In genomic region chr16:15491328-15491999, GRCm38 (mm10) we compare ENCODE assay signal across 26 mouse cellular contexts.
A peak's percentile ranks its signal among the peaks of the same experiment; 100 is the strongest.
DNase-seq lines count a peak whose midpoint lies in the region; ATAC-seq and TF ChIP-seq lines count a peak whose summit lies in the region.
"Had no signal": no experiment of that assay in that cellular context is flagged by ENCODE, and none has a peak within 500 bp of the region (broad histone marks: within the 10 kb centered on the region; RNA-seq: fewer than 3 reads in every experiment).

No protein-coding gene starts in this region.

- H3K9ac ChIP-seq in intestine, embryonic 16.5 days (ENCODE audit: low read depth, low read length): no peak overlapping the region
- no peak overlapping the region for H3K9ac ChIP-seq in intestine, embryonic 15.5 days
- no peak overlapping the region for H3K9ac ChIP-seq in lung, embryonic 16.5 days (ENCODE audit: low read length)
- H3K9ac ChIP-seq in stomach, embryonic 15.5 days: no peak overlapping the region
- H3K9ac ChIP-seq: embryonic facial prominence, embryonic 13.5 days; forebrain, embryonic 12.5 days; forebrain, embryonic 15.5 days; hindbrain, embryonic 13.5 days had no signal

- 53% methylated on average over 3 of the region's 3 CpGs for WGBS in intestine, embryonic 16.5 days
- 60% methylated on average over 3 of the region's 3 CpGs for WGBS in intestine, embryonic 15.5 days
- 37% methylated on average over 3 of the region's 3 CpGs for WGBS in lung, embryonic 16.5 days
- 57% methylated on average over 3 of the region's 3 CpGs for WGBS in lung, adult 2 months
- 37% methylated on average over 3 of the region's 3 CpGs for WGBS in stomach, embryonic 15.5 days

- no peak for TF ChIP-seq POLR2A in lung, adult 2 months (IDR thresholded peaks at IDR 0.05; ENCODE audit: borderline replicate concordance, extremely low read depth, low read depth, low read length)

- 0 out of 2 replicates have a peak overlapping the region, but pooled peaks have one; percentile 37 for H3K27ac ChIP-seq in intestine, embryonic 16.5 days (ENCODE audit: low read length)
- H3K27ac ChIP-seq in intestine, embryonic 15.5 days: no peak overlapping the region; the same call in 1 of the 2 replicates
- peak overlapping the region; percentile 23; the same call in 1 of the 2 replicates for H3K27ac ChIP-seq in lung, embryonic 16.5 days (ENCODE audit: low read length)
- H3K27ac ChIP-seq in stomach, embryonic 15.5 days: peak overlapping the region; percentile 44; the same call in 1 of the 2 replicates
- H3K27ac ChIP-seq: embryonic facial prominence, embryonic 10.5 days; embryonic facial prominence, embryonic 13.5 days; forebrain, embryonic 12.5 days; forebrain, embryonic 15.5 days; hindbrain, embryonic 10.5 days; hindbrain, embryonic 13.5 days had no signal

- no peak overlapping the region for H3K4me2 ChIP-seq in intestine, embryonic 16.5 days (ENCODE audit: low read depth, low read length)
- H3K4me2 ChIP-seq in intestine, embryonic 15.5 days (replicated peaks): no peak overlapping the region
- H3K4me2 ChIP-seq in lung, embryonic 16.5 days (ENCODE audit: low read depth, low read length): no peak overlapping the region
- no peak overlapping the region for H3K4me2 ChIP-seq in stomach, embryonic 15.5 days
- H3K4me2 ChIP-seq: embryonic facial prominence, embryonic 13.5 days; forebrain, embryonic 12.5 days; forebrain, embryonic 15.5 days; heart, embryonic 11.5 days; hindbrain, embryonic 13.5 days had no signal

- no peak overlapping the region for H3K4me3 ChIP-seq in intestine, embryonic 16.5 days (ENCODE audit: low read length)
- H3K4me3 ChIP-seq in intestine, embryonic 15.5 days (replicated peaks): no peak overlapping the region
- no peak overlapping the region for H3K4me3 ChIP-seq in lung, embryonic 16.5 days (ENCODE audit: low read length)
- no peak overlapping the region for H3K4me3 ChIP-seq in lung, adult 2 months (replicated peaks; ENCODE audit: extremely low read depth, low read depth, low read length)
- H3K4me3 ChIP-seq in stomach, embryonic 15.5 days (replicated peaks): no peak overlapping the region
- H3K4me3 ChIP-seq: embryonic facial prominence, embryonic 10.5 days; embryonic facial prominence, embryonic 13.5 days; erythroblast, embryonic 14.5 days; forebrain, embryonic 12.5 days; forebrain, embryonic 15.5 days; hindbrain, embryonic 10.5 days; hindbrain, embryonic 13.5 days had no signal

- H3K9me3 ChIP-seq in intestine, embryonic 16.5 days (ENCODE audit: control insufficient read depth, low read length): no peaks in the 10 kb centered on the region
- no peaks in the 10 kb centered on the region for H3K9me3 ChIP-seq in intestine, embryonic 15.5 days
- H3K9me3 ChIP-seq in lung, embryonic 16.5 days (ENCODE audit: control insufficient read depth, low read length): no peaks in the 10 kb centered on the region
- no peaks in the 10 kb centered on the region for H3K9me3 ChIP-seq in stomach, embryonic 15.5 days
- H3K9me3 ChIP-seq: embryonic facial prominence, embryonic 13.5 days; forebrain, embryonic 12.5 days; hindbrain, embryonic 13.5 days had no signal

- DNase-seq in lung, adult 2 months: no peak
- DNase-seq in urinary bladder, postnatal 4 days (ENCODE audit: low spot score in 2 of 2): no peak
- DNase-seq: adrenal gland, adult 8-10 months; adrenal gland, postnatal 25 days; cerebellum, adult 11-12 months; cerebellum, adult 8-10 months; cerebellum, postnatal 10 days; cerebellum, postnatal 36 days; embryo, embryonic 11 days; gastrocnemius, postnatal 10 days; gastrocnemius, postnatal 36 days; heart, postnatal 36 days had no signal

- H3K4me1 ChIP-seq in intestine, embryonic 16.5 days (ENCODE audit: control insufficient read depth, insufficient read depth, low read length): no peaks in the 10 kb centered on the region
- no peaks in the 10 kb centered on the region for H3K4me1 ChIP-seq in intestine, embryonic 15.5 days (replicated peaks)
- no peaks in the 10 kb centered on the region for H3K4me1 ChIP-seq in lung, embryonic 16.5 days (replicated peaks; ENCODE audit: control insufficient read depth, insufficient read depth, low read length)
- H3K4me1 ChIP-seq in lung, adult 2 months (ENCODE audit: control insufficient read depth, insufficient read depth, low read length): no peaks in the 10 kb centered on the region
- no peaks in the 10 kb centered on the region for H3K4me1 ChIP-seq in stomach, embryonic 15.5 days
- H3K4me1 ChIP-seq: embryonic facial prominence, embryonic 10.5 days; embryonic facial prominence, embryonic 13.5 days; forebrain, embryonic 12.5 days; forebrain, embryonic 15.5 days; hindbrain, embryonic 10.5 days; hindbrain, embryonic 13.5 days had no signal

- H3K27me3 ChIP-seq in intestine, embryonic 16.5 days (replicated peaks; ENCODE audit: control insufficient read depth, insufficient read depth, low read length): no peaks in the 10 kb centered on the region
- H3K27me3 ChIP-seq in intestine, embryonic 15.5 days (replicated peaks): no peaks in the 10 kb centered on the region
- H3K27me3 ChIP-seq in lung, embryonic 16.5 days (ENCODE audit: control insufficient read depth, insufficient read depth, low read depth, low read length): no peaks in the 10 kb centered on the region
- H3K27me3 ChIP-seq in stomach, embryonic 15.5 days (replicated peaks): no peaks in the 10 kb centered on the region
- H3K27me3 ChIP-seq: embryonic facial prominence, embryonic 13.5 days; forebrain, embryonic 12.5 days; forebrain, embryonic 15.5 days; hindbrain, embryonic 13.5 days had no signal

- H3K36me3 ChIP-seq in intestine, embryonic 16.5 days (ENCODE audit: control insufficient read depth, insufficient read depth, low read length): no peaks in the 10 kb centered on the region
- no peaks in the 10 kb centered on the region for H3K36me3 ChIP-seq in intestine, embryonic 15.5 days
- no peaks in the 10 kb centered on the region for H3K36me3 ChIP-seq in lung, embryonic 16.5 days (ENCODE audit: control insufficient read depth, insufficient read depth, low read length)
- H3K36me3 ChIP-seq in stomach, embryonic 15.5 days: no peaks in the 10 kb centered on the region
- H3K36me3 ChIP-seq: embryonic facial prominence, embryonic 10.5 days; embryonic facial prominence, embryonic 13.5 days; forebrain, embryonic 12.5 days; forebrain, embryonic 15.5 days; hindbrain, embryonic 10.5 days; hindbrain, embryonic 13.5 days had no signal

- no peak for TF ChIP-seq CTCF in lung, adult 2 months (IDR thresholded peaks at IDR 0.05; ENCODE audit: insufficient read depth, low read length)

- no peak for ATAC-seq in intestine, embryonic 16.5 days
- ATAC-seq in intestine, embryonic 15.5 days: no peak
- ATAC-seq in lung, embryonic 16.5 days (ENCODE audit: low read depth): peak; percentile 80
- ATAC-seq in stomach, embryonic 15.5 days (ENCODE audit: insufficient read depth, low FRiP score, low read depth): peak; percentile 73; the same call in 1 of the 2 replicates
- ATAC-seq: activated CD4-positive, CD25-positive, alpha-beta regulatory T cell, adult 4 months; forebrain, embryonic 15.5 days; hindbrain, embryonic 16.5 days had no signal

Comparison
In these comparisons a context has a peak if more than half of its experiments do, and no peak if none do; other contexts are left out.
1. ATAC-seq: peak in lung, embryonic 16.5 days (single experiment) and stomach, embryonic 15.5 days (single experiment); none in intestine, embryonic 16.5 days (single experiment) and intestine, embryonic 15.5 days (single experiment).